ENCODE assay signal across 8 mouse cellular contexts in the genomic region with DNA sequence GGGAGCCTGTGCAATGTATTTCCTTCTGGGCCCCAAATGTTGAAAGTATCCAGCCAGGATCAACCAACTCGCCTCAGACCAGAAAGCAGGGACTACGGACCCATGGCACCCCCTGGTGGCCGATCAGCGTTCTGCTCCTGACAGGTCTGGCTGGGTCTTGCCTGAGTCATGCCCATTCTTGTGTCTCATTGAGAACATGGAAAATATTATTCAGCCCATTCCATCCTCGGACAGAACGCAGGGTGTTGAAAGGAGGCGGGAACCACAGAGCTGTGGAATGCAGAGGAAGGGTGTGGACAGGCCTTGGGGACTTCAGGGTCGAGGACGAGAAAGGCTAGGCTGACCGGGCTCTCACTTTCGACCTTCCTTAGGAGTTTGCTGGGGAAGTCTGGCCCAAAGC. TPM values are rescaled to one million over a fixed set of nuclear protein-coding genes. Genes with fewer than 3 reads are reported as not detected.
A peak's percentile ranks its signal among the peaks of the same experiment; 100 is the strongest.
DNase-seq lines count a peak whose midpoint lies in the region; ATAC-seq and TF ChIP-seq lines count a peak whose summit lies in the region.

No protein-coding gene starts in this region.

- no peak for TF ChIP-seq POLR2A in bone marrow macrophage, adult 2 months (IDR thresholded peaks at IDR 0.05; ENCODE audit: borderline replicate concordance, low read depth, low read length)

- no peaks in the 10 kb centered on the region for H3K36me3 ChIP-seq in embryonic facial prominence, embryonic 15.5 days
- no peaks in the 10 kb centered on the region for H3K36me3 ChIP-seq in heart, embryonic 10.5 days
- no peaks in the 10 kb centered on the region for H3K36me3 ChIP-seq in kidney, embryonic 14.5 days (ENCODE audit: control insufficient read depth, insufficient read depth, low read length)
- H3K36me3 ChIP-seq in limb, embryonic 15.5 days, result no peaks in the 10 kb centered on the region

- H3K27ac ChIP-seq in bone marrow macrophage, adult 2 months (ENCODE audit: insufficient read depth, low read depth, low read length), result no peak overlapping the region
- peak overlapping the region; percentile 34; the same call in 1 of the 2 replicates for H3K27ac ChIP-seq in embryonic facial prominence, embryonic 15.5 days (replicated peaks)
- H3K27ac ChIP-seq in heart, embryonic 10.5 days, result peak overlapping the region; percentile 80
- no peak overlapping the region; the same call in 1 of the 2 replicates for H3K27ac ChIP-seq in kidney, embryonic 14.5 days (ENCODE audit: low read depth, low read length)
- H3K27ac ChIP-seq in limb, embryonic 15.5 days, result peak overlapping the region; percentile 68

- TF ChIP-seq CTCF in bone marrow macrophage, adult 2 months (IDR thresholded peaks at IDR 0.05; ENCODE audit: low read depth, low read length), result peak; percentile 96

- no peaks in the 10 kb centered on the region for H3K9me3 ChIP-seq in embryonic facial prominence, embryonic 15.5 days (replicated peaks)
- H3K9me3 ChIP-seq in heart, embryonic 10.5 days, result no peaks in the 10 kb centered on the region
- H3K9me3 ChIP-seq in kidney, embryonic 14.5 days (ENCODE audit: control insufficient read depth, low read length), result no peaks in the 10 kb centered on the region
- no peaks in the 10 kb centered on the region for H3K9me3 ChIP-seq in limb, embryonic 15.5 days

- H3K4me1 ChIP-seq in bone marrow macrophage, adult 2 months (ENCODE audit: control insufficient read depth, insufficient read depth, low read length), result peaks cover 9% of the 10 kb centered on the region
- peaks cover 14% of the 10 kb centered on the region; the same call in 1 of the 2 replicates for H3K4me1 ChIP-seq in embryonic facial prominence, embryonic 15.5 days
- peaks cover 15% of the 10 kb centered on the region for H3K4me1 ChIP-seq in heart, embryonic 10.5 days
- H3K4me1 ChIP-seq in kidney, embryonic 14.5 days (ENCODE audit: control insufficient read depth, insufficient read depth, low read length), result peaks cover 4% of the 10 kb centered on the region; the same call in 1 of the 2 replicates
- peaks cover 14% of the 10 kb centered on the region for H3K4me1 ChIP-seq in limb, embryonic 15.5 days

- H3K4me2 ChIP-seq in embryonic facial prominence, embryonic 15.5 days (replicated peaks), result no peak overlapping the region
- no peak overlapping the region for H3K4me2 ChIP-seq in kidney, embryonic 14.5 days (replicated peaks; ENCODE audit: low read depth, low read length)
- H3K4me2 ChIP-seq in limb, embryonic 15.5 days, result no peak overlapping the region

- DNase-seq in 416B (ENCODE audit: low read depth), result peak; percentile 93
- peak; percentile 98 for DNase-seq in heart, embryonic 10.5 days (ENCODE audit: low spot score)
- DNase-seq in monocyte, adult 2 months (ENCODE audit: low read depth in 1 of 2, low spot score in 2 of 2), result peak; percentile 65 to 79
- peak; percentile 71 to 78 for DNase-seq in spleen, postnatal 36 days (ENCODE audit: low spot score in 2 of 2)

- peak; percentile 72 for ATAC-seq in embryonic facial prominence, embryonic 15.5 days (ENCODE audit: insufficient number of reproducible peaks, low FRiP score, low TSS enrichment, low read depth)
- peak; percentile 62; the same call in 1 of the 2 replicates for ATAC-seq in kidney, embryonic 14.5 days (ENCODE audit: low FRiP score, low TSS enrichment)
- peak; percentile 68; the same call in 1 of the 2 replicates for ATAC-seq in limb, embryonic 15.5 days (ENCODE audit: insufficient number of reproducible peaks, low FRiP score, low TSS enrichment, low read depth)

- no peak overlapping the region for H3K4me3 ChIP-seq in bone marrow macrophage, adult 2 months (ENCODE audit: insufficient read depth, low read length)
- H3K4me3 ChIP-seq in embryonic facial prominence, embryonic 15.5 days (replicated peaks), result no peak overlapping the region
- no peak overlapping the region for H3K4me3 ChIP-seq in heart, embryonic 10.5 days
- no peak overlapping the region for H3K4me3 ChIP-seq in kidney, embryonic 14.5 days (ENCODE audit: low read length)
- no peak overlapping the region for H3K4me3 ChIP-seq in limb, embryonic 15.5 days

- no peak overlapping the region for H3K9ac ChIP-seq in embryonic facial prominence, embryonic 15.5 days
- H3K9ac ChIP-seq in kidney, embryonic 14.5 days (ENCODE audit: low read depth, low read length), result no peak overlapping the region
- H3K9ac ChIP-seq in limb, embryonic 15.5 days, result no peak overlapping the region

- H3K27me3 ChIP-seq in embryonic facial prominence, embryonic 15.5 days, result no peaks in the 10 kb centered on the region
- H3K27me3 ChIP-seq in heart, embryonic 10.5 days (ENCODE audit: insufficient read depth, poor library complexity, severe bottlenecking), result no peaks in the 10 kb centered on the region
- H3K27me3 ChIP-seq in kidney, embryonic 14.5 days (ENCODE audit: control insufficient read depth, insufficient read depth, low read length), result no peaks in the 10 kb centered on the region
- no peaks in the 10 kb centered on the region for H3K27me3 ChIP-seq in limb, embryonic 15.5 days

- 20% methylated on average over 11 of the region's 11 CpGs for WGBS in embryonic facial prominence, embryonic 15.5 days
- 4% methylated on average over 11 of the region's 11 CpGs for WGBS in heart, embryonic 10.5 days
- WGBS in kidney, embryonic 14.5 days, result 21% methylated on average over 11 of the region's 11 CpGs
- WGBS in limb, embryonic 15.5 days, result 15% methylated on average over 11 of the region's 11 CpGs

RNA-seq across cellular contexts. Expression of a gene that starts 15.5 kb away (rescaled TPM):
- polyA plus RNA-seq in bone marrow macrophage, adult 2 months (2012; ENCODE audit: insufficient read depth, insufficient read length, missing spikeins), result 97.8 and 99.5 TPM in 2 replicates
- polyA plus RNA-seq in embryonic facial prominence, embryonic 15.5 days (2015; fragmentation: Nextera tagmentation; extraction: Ambion mirVana), result 50.4 and 50.9 TPM in 2 replicates
- polyA plus RNA-seq in heart, embryonic 10.5 days (2016; fragmentation: Nextera tagmentation; extraction: Ambion mirVana), result 57.1 and 58.5 TPM in 2 replicates
- polyA plus RNA-seq in kidney, embryonic 14.5 days (2014; fragmentation: Nextera tagmentation; extraction: Ambion mirVana), result 44.3 and 61.1 TPM in 2 replicates
- polyA plus RNA-seq in limb, embryonic 15.5 days (2015; fragmentation: Nextera tagmentation; extraction: Ambion mirVana), result 40.4 and 52.2 TPM in 2 replicates

Comparison
In these comparisons a context has a peak if more than half of its experiments do, and no peak if none do; other contexts are left out.
1. H3K27ac ChIP-seq: peak in embryonic facial prominence, embryonic 15.5 days (single experiment), heart, embryonic 10.5 days (single experiment) and limb, embryonic 15.5 days (single experiment); none in bone marrow macrophage, adult 2 months (single experiment) and kidney, embryonic 14.5 days (single experiment).
2. Peak in every context shown above with its lines, with median percentiles within 50 percentile points of each other: DNase-seq and ATAC-seq.